Mouse (Mus musculus) activated CD4-positive, CD25-positive, alpha-beta regulatory T cell, adult 4 months (primary cell): ENCODE data around the gene Cd86. TPM values are rescaled to one million over a fixed set of nuclear protein-coding genes. Genes with fewer than 3 reads are reported as not detected.

Experiments used
- ATAC-seq: one replicate; pipeline ENCODE4 v1.8.0; 2017
- polyA plus RNA-seq, 2 experiments: library from polyadenylated mRNA; unstranded; fragments of 100-300 nt; shearing (Covaris generic); gene quantifications; one replicate each; pipeline ENCODE4 v1.2.1; 2017

The Cd86 gene
- polyA plus RNA-seq: 10 to 100 TPM; 45.6 to 47.4 TPM

DNA sequence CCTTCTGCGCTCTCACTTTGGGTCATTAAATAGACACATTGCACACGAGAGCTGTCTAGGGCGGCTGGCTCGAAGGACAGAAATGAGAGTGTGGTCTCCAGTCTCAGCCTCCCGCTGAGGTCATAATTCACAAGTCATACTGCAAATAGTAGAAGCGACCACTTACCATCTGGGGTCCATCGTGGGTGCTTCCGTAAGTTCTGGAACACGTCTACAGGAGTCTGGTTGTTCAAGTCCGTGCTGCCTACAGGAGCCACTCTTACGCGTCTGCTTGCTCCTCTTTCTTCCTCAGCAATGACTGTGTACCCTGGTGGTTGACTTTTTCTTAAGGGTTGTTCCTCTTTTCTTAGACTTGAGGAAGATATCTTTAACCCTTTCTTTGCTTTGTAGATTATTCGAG is at the start of gene Cd86:
Gene Cd86, minus strand, starts transcription at position 300 of the 400 bp plus-strand sequence.
- ATAC-seq: peak; percentile 15

DNA sequence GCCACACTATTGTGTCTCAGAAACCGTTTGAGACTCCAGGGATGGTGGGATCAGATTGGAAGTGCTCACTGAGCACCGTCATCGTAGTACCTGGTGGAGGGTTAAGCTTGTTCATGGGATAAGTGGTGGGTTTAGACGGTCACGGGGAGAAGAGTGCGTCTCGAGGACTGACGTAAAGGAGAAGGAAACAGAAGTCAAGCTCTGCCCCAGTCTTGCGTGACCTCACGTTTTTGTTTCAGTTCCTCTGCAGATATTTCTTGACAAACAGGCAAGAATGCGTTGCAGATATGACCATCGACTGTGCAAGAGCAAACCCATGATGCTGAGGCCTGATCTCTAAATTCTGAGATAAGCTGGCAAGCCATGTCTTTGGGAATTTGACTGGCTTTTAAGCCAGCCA is 45.9 kb upstream of the Cd86 start:
- no peak for ATAC-seq

DNA sequence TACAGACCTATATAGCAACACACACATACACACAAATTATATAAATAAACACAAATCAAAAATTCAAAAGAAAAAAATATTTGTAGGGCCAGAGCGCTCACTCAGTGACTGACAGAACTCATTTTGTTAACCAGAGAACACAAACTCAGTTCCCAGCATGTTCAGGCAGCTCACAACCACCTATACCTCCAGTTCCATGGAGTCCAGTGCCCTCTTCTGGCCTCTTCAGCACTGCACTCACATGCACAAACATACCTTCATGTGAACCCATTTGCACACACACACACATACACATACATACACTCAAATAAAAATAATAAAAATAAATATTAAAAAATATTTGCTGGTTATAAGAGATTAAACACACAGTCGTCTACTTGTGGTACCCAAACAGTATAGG is 44.9 kb upstream of the Cd86 start:
- no peak for ATAC-seq

DNA sequence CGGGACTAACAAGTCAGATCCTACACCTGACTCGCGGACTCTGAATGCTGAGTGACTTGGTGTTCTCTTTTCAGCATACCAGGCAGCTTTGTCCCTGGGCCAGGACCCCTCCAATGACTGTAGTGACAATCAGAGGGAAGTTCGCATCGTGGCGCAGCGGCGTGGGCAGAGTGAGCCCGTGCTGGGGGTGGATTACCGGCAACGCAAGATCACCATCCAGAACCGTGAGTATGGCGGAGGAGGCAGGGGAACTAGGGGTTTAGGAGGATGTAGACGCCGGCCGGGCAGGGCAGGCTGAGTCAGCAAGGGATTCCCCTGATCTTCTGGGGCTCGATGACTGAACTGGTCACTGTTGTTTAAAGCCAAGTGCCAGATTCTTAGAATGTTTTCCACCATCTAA is 43.5 kb upstream of the Cd86 start:
- peak; percentile 88 for ATAC-seq

DNA sequence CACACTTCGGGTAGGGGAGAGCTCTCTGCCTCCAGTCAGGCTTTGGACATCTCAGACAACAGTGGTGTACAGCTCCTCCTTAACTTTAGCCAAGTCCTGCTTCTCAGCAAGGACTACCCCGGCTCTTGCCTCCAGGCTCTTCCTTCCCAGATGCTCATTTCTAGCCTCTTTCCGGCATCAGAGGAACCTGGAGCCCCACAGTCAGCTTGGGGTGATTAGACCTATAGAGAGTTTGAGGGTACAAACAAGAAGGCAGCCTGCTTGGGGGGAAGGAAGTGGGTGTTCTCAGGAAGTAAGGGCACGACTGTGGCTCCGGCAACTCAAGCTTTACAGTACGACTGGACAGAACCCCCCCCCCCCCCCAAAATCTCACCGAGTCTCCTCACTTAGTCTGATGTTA is 42.9 kb upstream of the Cd86 start:
- ATAC-seq: peak; percentile 52

DNA sequence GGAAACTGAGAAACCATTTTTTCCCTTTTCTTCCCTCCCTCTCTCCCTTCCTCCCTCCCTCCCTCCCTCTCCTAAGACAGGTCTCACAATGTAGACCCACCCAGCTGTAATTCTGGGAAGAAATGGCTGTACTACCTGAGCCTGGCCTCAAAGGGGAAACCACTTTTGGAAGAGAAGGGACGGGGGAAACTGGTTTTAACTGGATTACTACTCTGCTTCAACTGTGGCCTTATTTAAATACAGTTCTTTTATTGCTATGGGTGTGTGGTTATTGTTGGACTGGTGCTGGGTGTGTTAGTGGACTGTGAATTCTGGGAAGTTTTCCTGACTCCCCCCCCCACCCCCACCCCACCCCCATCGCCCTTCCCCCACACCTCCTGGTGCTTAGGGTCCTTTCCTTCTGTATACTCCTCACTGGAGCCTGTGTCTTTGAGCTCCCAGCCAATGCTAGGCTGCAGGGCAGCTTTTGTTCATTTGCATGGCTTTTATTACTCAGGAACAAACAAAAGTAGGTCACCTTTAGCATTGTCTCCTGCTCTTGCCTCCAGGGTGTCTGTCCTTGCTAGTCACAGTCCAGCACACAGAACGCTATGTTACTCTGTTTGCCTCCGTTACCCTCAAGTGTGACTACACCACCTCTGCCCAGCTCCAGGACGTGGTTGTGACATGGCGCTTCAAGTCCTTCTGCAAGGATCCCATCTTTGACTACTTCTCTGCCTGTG is 42.0 kb upstream of the Cd86 start:
- ATAC-seq: no peak

DNA sequence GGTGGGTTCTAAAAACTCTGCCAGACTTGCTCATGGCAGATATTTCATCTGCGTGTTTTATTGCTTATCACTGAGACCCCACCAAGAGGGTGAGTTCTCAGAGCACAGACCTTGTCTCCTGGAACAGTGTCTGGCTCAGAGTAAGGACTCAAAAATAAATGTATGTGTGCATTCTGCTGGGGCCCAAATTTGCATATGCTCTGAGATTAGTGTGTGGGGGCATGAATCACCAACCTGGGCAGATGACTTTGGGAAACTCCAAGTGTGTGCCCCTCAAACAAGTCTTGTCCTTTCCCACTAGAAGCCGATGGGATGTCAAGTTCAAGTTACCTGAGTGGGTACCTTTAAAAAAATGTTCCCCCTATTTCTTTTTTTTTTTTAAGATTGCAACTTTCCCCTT is 34.6 kb upstream of the Cd86 start:
- no peak for ATAC-seq

DNA sequence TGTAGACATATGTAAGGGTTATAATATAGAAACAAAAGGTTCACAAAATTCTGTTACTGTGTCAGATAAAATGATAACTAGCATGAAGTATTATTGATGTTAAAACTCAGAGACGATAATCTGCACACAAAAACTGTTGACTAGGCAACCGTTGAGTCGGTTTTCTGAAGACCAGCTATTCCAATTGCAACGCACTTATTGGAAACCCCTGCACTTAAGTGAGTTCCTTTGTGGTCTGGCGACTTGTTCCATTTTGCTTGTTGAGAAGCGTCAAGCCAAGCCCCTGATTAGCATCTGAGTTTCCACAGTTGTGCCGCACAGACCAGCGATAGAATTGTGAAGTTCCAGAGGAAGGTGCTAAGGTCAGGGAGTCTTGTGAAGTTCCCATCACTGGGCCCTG is 31.4 kb upstream of the Cd86 start:
- ATAC-seq: no peak

DNA sequence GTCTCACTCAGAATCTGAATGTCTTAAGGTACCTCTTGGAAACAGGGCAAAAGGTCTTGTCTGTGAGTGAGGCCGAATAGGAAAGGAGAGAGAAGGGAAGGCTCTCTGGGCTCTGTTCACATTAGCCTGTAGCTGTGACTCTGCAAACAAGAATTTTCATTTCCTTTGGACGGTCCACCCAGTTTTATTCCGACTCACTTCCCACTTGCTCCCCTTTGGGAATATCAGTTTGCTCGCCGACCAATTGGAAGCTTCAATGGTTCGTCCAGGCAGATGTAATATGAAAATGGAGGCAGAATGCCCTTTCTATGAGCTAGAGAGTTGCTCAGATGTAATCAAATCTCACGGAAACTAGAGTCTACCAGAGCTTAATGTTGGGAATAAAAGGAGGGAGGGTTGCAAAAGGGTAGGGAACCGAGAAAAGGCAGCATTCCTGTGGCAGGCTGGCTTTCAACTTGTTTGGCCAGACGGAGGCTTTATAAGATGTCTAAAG is 29.0 kb upstream of the Cd86 start:
- no peak for ATAC-seq

DNA sequence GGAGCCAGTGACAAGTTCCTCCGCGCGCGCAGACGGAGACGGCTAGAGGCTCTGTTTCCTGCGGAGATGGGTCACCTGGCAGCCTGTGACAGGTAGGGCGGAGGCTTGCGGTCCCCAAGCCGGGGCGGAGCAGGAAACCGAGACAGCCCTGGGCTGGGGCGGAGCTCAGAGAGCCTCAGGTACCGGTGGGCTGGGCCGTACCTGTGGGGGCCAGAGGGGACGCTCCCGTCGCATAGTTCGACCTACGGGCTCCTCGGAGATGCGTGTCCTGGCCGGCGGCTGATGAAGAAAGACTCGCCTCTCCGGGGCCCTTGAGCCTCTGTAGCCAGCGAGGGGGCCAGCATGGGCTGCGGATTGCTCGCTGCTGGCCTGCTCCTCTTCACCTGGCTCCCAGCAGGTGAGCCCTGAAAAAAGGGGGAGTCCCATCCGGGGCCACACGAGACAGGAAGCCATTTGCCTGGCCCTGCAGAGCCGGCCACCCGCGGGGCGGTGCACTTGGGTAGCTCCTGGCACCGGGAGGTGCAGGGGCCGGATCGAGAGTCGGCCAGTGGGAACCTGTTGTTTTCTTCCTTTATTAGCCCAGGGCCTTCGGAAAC is 28.0 kb upstream of the Cd86 start, which contains the start of gene Ildr1:
Gene Ildr1, plus strand, starts transcription at position 161 of the 596 bp plus-strand sequence.
- ATAC-seq: peak; percentile 100

DNA sequence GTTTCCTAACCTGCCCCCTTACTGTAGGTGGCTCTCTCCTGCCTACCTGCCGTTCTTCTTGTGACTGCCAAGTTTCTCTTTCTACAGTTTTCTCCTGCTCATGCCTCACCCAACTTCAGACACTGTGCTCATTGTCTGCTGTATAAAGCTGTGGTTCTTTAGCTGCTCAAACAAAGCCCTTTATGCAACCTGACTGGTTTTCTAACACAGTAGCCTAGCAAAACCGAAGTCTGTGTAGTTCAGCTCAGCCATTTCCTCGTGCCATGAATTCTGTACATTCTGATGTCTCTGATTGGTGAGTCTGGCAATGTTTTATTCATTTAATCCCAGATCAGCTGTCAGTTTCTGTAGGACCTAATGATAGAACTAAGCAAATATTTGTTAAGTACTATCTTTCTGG is 25.6 kb upstream of the Cd86 start:
- ATAC-seq: no peak

DNA sequence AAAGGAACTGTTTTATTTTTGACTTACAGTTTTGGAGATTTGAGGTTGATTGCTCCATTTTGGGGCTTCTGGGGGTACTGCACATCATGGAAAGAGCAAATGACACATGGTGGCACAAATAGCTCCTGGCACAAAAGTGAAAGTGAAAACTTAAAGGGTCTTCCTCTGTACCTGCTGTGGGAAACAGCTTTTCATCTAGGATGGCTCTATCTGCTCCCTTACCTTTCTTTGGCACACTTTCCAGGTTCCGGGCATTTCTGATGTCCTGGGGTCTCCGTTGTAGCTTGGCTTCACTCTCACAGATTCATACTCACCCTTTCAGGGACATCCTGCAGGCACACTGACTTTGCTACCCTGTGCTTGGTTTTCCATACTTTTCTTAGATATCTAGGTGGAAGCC is 22.2 kb upstream of the Cd86 start:
- ATAC-seq: no peak

DNA sequence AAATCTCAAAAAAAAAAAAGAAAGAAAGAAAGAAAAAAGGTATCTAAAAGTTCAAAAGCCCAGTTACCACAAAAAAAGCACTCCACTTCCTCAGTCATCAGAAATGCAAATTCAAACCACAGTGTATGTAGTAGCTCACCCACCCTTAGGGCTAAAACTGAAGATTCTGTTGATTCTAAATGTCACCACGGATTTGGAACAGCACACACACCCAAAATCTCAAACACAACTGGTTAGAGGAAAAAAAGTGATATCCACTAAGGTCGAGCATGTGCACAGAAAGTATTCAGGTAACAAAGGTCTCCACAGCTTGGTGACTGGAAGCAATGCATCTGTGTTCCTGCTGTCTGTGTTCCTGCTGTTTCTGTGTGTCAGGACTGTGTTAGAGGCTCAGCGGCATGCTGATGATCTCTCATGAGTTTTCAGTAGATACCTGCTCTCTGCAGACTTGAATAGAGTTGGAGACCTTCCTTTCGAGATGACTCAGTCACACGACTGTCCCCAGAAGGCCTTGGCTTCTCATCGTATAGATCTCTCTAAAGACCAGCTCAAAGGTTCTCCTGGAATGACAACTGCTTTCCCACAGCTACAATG is 18.5 kb upstream of the Cd86 start:
- ATAC-seq: peak; percentile 81

DNA sequence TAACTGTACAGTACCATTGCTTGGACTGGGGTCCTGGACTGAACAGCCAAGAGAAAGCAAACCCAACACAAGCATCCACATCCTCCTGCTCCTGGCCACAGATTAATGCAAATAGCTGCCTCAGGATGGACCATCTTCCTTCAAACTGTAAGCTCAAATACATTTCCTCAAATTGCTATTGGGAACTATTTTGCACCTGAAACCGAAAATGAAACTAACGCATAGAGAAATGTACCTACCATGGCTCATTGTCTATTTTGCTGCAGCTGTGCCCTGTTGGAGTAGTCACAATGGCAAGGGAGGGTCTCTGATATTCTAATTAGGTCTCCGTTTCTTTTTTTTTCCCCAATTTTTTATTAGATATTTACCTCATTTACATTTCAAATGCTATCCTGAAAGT is 15.9 kb upstream of the Cd86 start:
- ATAC-seq: peak; percentile 50

DNA sequence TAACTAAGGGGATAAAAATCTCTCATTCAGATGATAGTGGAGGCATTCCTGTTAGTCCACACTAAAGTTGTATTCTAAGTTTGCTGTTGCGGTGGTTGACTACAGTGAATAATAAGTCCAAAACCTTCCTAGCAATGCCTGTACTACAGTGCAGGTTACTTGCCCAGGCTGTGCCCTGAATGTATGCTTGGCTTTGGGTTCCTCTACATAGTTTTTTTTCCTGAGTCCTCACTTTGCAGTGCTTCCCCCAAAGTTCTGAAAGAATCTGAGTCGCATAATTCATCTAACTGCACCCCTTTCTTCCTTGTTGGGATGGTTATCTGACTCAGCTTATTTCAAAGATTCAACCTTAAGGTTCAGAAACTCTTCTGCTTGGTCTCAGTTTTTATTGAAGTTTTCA is 10.0 kb upstream of the Cd86 start:
- ATAC-seq: no peak

DNA sequence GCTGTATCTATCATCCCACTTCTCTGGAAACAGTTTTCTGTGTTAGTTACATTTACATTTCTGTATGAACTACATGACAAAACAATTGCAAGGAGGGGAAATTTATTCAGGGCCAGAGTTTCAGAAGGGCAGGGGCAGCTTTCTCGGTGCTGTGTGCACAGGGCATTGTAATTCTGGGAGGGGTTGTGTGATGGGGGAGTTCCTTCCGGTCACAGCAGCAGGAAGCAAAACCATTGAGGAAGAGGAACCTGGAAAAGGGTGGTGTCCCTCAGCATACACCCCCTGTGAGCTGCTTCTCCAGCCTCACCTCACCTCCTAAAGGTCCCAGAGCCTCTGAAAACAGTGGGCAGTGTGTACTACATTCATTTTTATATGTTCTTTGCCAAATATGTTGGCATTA is 9.4 kb upstream of the Cd86 start:
- ATAC-seq: peak; percentile 18

DNA sequence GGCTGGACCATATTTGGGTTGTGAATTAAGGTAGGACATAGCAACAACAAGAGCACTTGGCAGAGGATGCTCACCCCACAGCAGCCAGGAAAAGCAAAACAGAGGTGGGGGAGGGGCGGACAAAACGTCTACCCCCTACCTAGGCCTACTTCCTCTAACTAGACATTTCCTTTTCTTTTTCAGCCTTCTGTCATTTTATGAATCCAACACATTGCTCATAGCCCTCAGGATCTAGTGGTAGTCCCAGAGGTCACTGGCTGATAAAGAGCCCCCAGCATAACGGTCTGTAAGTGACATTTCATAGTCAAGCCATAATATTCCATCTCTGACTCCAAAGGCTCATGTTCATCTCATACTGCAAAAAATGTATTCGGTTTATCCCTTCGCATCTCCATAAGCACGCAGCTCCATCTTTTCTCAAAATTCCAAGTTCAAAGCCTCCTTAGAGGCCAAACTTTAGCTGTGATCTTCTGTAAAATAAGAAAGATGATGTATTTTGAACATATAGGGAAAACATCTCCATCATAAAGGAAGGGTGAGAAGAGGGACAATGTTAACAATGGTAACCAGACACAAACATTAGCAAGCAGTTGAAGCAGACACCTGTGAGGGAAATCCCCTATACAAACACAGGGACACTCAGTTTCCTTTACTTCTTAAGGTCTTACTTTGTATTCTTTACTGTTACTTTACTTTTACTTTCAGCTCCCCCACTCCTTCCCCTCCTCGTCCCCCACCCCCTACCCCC is 8.8 kb upstream of the Cd86 start:
- peak; percentile 81 for ATAC-seq

DNA sequence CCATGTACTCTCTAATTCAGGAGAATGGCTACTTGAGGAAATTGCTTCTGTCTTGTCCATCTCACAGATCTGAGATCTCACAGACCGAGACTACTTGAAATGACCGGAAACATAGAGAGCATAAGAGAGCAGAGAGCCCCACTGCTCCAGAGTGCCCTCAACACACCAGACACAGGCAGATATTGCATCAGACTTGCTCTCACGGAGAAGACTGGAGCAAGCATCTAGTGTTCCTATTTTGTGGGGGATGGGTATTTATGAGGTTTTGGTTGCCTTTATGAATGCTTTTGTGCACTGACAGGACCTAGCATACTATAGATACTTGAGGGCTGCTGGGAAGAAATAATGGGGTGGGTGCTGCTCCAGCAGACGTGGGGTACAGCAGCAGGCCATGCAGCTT is 7.3 kb upstream of the Cd86 start:
- ATAC-seq: no peak

DNA sequence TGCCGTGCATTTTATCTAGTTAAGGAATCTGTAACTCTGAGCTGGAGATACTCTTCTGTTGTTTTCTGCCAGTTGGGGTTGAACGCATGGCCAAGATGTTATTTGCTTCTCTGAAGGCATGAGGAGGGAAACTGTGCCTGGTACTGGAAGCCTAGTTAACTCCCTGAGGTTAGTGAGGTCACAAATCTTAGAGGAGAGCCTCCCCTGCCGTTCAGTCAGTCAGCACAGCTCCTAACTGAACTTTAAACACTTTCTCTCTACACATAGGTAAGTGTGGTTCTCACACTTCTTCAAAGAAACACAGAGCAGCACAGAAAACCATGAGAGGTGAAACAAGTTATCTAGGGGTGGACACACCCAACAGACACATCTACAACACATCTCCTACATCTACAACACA is 4.7 kb upstream of the Cd86 start:
- ATAC-seq: no peak

DNA sequence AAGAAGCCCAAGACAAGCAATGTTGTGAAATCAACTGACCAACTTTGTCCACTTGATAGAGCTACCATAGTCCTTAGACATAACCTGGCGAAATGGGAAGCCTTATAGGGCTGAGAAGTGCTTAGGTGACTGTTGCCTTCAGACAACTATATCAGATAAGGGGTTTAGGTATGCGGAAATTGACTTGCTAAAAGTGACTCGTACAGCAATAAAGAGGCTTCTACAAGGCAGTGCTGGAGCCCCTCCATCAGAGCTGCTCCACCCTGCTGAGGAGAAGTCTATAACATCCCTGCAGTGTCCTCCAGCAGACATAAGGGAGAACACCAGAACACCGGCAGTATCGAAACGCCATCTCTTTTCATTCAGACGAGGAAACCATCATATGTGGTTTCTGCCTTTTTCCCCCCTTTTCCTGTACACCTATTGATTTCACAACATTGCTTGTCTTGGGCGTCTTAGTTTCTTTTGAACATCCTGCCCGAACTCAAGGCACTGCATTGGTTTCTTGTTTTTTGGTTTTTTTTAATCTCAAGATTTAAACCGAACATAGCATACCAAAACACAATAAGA is 652 bp upstream of the Cd86 start:
- peak; percentile 73 for ATAC-seq

DNA sequence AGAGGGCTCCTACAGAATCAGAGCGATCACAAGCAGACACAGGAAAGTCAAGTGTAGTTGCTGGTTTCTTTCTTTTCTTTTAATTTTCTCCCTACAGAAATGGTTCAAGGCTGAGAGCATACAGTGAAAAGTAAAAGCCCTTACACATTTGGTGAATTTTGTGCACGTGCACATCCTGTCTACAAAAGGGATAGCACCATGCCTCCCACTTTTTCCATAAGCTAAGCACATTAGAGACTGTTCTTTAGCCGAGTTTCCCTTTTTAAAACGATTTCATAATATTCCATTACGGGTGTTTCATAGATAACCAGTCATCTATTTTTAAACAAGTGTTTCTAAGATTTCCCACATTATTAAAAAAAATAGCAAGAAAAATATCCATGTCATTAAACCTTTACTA is 2.4 kb downstream of the Cd86 start:
- ATAC-seq: no peak

DNA sequence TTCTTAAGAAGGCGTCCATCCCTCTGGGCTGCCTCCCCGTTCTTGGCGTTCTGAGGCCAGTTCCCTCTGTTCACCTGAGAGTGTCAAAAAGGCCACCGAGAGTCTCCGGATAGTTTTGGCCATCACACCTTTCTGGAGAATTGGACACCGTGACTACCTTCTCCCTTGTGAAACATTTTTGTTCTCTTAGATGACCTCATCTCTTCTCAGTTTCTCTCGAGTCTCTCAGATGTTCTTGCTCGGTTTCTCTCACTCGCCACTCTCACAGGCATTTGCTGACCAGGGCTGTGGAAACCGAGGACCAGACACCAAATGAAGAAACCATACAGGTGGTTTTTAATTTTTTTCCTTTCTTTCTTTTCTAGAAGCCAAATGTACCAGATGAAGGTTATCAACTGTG is 4.6 kb downstream of the Cd86 start:
- no peak for ATAC-seq

DNA sequence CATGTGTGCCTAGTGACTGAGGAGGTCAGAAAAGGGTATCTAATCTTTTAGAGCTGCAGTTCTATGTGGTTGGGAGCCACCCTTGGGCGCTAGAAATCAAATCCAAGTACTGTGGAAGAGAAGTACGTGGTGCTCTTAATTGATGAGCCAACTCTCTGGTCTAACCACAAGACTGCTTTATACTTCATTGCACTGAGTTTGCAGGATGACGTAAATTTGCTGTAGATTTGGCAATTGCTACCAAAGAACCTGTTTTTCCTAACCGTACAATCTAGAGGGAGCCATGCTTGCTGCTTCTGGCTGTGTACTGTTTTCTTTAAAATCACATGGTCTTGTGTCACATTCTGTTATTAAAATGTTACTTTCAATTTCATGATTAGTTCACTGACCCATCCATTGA is 10.0 kb downstream of the Cd86 start:
- peak; percentile 22 for ATAC-seq
